Mouse (Mus musculus): ENCODE data around the gene Adgrg2. TPM values are rescaled to one million over a fixed set of nuclear protein-coding genes. Genes with fewer than 3 reads are reported as not detected.

The Adgrg2 gene
- total RNA-seq, 2 experiments from 2014 or later = 0.50 to 0.86 TPM

- no peak for DNase-seq (ENCODE audit: low spot score)
- intact Hi-C loops (cut with DNase I) = no loop called here
These were observed 110.6 kb downstream of the Adgrg2 start for GRCm38 (mm10) chrX:160501095-160501494.

GRCm38 (mm10) chrX:160501687-160502047, 111.2 kb downstream of the Adgrg2 start:
- DNase-seq (ENCODE audit: low spot score) = no peak
- intact Hi-C loops (cut with DNase I) = no loop called here

GRCm38 (mm10) chrX:160502048-160503041, 111.9 kb downstream of the Adgrg2 start, which contains the start of gene Phka2:
Phka2 (plus strand) TSS chrX:160502166.
- DNase-seq (ENCODE audit: low spot score) = peak; percentile 77
- intact Hi-C loops (cut with DNase I) = no loop called here

GRCm38 (mm10) chrX:160509046-160509445, 118.6 kb downstream of the Adgrg2 start:
- DNase-seq (ENCODE audit: low spot score) = no peak
- intact Hi-C loops (cut with DNase I) = loop anchor here (5.0 kb wide), 1 partner anchor 1738 kb away; no protein-coding TSS in a partner anchor

- intact Hi-C loops (cut with DNase I) = no loop called here
- no peak for DNase-seq (ENCODE audit: low spot score)
These were observed 119.7 kb downstream of the Adgrg2 start for GRCm38 (mm10) chrX:160510197-160510596.

- intact Hi-C loops (cut with DNase I) = no loop called here
- DNase-seq (ENCODE audit: low spot score) = no peak
These were observed 125.5 kb downstream of the Adgrg2 start for GRCm38 (mm10) chrX:160516027-160516426.

GRCm38 (mm10) chrX:160542772-160543171, 152.3 kb downstream of the Adgrg2 start:
- DNase-seq (ENCODE audit: low spot score) = no peak
- intact Hi-C loops (cut with DNase I) = no loop called here

Other genes starting within 250 kb of the Adgrg2 start
- 10 to 100 TPM; 10.9 to 15.1 TPM for gene Phka2, start 111.5 kb downstream of the Adgrg2 start, total RNA-seq (2021)

All from heart, postnatal 25 days (tissue).